Mouse (Mus musculus) spleen, postnatal 14 days (tissue): Measurements from ENCODE around the gene Fhit.

Experiments used
- DNase-seq, 2 experiments: peaks; one replicate each; pipeline ENCODE4 v3.0.0; 2021 to 2022; ENCODE audit warnings: low spot score in 2 of 2

Gene Fhit

DNA sequence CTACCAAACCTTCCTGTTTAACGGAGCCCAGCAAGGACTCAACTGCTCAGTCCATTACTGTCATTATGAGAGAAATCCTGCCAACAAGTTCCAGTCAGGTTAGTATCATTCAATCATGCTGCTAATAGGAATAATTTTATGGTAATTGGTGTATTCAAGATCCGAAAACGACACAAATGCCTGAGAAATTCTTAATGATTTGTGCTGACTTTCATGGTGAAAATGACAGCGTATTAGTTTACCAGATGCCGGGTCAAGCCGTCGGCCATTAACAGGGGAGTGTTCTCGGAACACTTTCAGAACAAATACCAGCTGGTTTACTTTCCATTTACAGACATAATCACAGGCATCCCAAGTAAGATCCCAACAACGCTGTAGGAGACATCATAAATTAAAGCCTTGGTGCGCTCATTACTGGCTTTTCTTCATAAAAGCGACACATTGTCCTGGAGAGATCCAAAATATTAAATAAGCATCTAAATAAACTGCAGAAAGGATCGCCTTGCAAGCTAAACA is 451.0 kb downstream of the Fhit start:
- no peak for DNase-seq

DNA sequence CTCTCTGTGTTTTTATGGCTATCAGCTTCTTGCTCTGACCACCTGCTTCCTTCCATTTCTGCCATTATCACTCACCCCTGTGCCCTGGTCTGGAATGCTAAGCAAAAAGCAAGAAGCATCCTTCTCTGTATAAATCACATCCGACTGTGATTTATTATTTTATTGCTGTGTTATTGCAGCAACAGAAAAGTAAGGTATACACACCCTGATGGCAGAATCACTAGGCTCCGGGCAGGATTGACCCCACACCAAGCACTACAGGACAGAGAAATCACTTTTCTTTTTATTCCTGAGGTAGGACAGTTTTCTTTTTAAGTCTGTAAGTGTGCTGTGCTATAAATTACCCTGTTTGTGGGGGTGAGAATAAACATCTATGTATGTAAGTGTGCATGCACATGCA is 460.1 kb downstream of the Fhit start:
- no peak for DNase-seq

DNA sequence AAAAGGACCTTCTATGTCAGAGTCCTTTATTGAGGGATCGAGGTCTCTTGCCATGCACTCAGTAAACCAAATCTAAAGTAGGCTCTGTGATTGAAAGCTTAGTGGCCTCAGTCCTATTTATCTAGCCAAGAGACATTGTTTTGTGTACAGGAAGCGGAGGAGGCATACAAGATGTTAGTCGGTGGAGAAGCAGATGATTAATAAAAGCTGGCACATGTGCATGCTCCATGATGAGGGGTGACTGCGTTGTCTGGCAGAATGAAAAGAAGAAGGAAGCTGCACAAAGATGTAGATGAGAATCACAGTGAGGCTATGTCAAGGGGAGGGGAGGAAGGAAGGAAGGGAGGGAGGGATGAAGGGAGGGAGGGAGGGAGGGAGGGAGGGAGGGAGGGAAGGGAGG is 481.8 kb downstream of the Fhit start:
- DNase-seq, result no peak

- no peak for DNase-seq
Measured at GRCm38 (mm10) chr14:10679638-10680037, 482.2 kb downstream of the Fhit start.

- DNase-seq, result no peak
Measured at GRCm38 (mm10) chr14:10677627-10678026, 484.2 kb downstream of the Fhit start.

GRCm38 (mm10) chr14:10660247-10660646 is 501.6 kb downstream of the Fhit start:
- DNase-seq, result no peak

GRCm38 (mm10) chr14:10659326-10659725 is 502.5 kb downstream of the Fhit start:
- no peak for DNase-seq

DNA sequence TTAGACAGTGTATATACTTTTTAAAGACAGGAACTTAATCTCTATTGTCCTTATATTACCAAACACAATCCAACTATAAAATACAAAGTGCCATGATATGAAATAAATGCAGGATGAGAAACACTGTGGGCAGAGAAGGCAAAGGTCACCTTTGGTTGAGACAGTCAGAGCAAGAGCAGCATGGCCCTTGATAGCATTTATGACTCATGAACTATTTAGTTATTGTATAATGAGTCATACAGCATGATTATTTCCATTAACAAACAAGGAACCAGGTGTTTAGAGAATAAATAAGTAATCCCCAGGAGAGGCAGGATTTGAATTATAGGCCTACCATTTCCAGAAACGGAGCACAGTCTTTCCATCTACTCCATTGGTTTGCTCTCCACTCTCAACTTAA is 503.6 kb downstream of the Fhit start:
- no peak for DNase-seq

DNA sequence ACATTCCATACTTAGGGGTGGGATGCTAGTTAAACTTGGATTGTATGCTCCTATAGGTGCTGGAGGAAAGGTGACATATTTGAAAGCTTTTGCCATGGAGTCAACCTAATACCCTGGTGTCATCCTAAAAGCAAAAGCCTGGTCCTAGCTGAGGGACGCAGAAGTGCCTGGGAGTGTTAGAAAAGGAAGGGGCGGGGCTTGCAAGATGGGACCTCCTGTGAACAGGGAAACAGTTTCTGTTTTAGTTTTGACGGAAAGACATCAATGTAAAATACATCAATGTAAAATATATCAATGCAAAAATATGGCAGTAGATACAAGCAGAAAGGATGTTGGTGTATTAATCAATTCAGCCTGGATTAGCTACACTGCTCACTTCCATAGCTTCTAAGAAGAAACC is 504.5 kb downstream of the Fhit start:
- DNase-seq, result no peak

DNA sequence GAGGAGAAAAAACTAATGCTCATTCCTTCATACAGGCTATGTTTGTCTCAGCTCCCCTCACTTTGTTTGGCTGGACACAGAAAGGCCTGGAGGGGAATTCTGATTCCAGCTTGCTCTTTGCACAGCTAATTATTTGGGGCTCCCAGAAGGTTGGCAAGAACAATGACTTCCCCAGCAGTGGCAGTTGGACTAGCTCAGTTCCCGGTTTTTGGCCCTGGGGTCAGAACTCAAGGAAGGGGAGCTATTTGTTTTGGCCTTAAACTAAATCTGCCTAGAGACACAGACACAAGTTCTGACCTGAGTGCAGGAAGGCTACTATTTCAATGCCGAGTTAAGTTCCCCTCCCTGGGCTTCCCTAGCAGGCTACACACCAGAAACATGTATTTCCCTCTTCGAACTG is 506.0 kb downstream of the Fhit start:
- no peak for DNase-seq

DNA sequence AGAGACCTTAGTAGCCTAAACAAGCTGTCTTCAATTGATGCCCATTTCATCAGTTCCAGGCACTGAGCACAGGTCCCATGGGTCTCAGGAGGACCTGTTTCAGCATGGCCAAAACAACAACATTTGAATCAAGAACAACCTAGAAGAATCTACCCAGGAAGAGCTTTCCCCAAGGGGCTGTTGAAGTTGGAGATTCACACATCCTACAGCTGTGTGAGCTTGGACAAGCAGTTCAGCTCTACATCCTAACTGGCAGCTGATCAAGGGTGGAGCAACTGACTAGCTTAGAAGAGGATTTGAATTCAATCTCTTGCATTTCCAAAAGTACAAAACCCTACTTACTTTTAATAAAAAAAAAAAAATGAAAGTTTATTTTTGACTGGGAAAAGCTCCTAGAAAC is 514.0 kb downstream of the Fhit start:
- DNase-seq, result no peak

GRCm38 (mm10) chr14:10631783-10632182 is 530.1 kb downstream of the Fhit start:
- no peak for DNase-seq

DNA sequence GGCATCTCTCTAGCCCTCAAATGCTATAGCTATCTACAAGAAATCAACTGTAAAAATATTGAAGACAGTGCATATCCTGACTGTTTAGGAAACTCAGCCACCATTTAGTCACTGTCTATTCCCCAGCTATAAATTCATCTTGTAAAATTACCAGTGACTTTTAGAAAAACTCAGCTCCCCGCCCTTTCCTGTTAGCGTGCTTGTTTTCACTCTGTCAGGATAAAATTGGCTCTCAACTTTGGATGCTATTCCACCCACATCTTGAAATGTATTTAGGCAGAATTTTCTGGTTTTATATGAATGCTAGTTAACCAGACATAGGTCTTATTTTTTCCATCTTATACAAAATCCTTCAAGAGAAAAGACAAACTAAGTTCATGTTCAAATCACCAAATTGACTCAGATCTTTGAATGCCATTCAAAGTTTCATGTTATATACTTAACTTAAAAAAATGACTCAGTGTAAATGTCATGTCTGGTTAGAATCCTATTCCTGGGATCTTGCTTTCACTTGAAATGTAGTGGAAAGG is 530.9 kb downstream of the Fhit start:
- no peak for DNase-seq

DNA sequence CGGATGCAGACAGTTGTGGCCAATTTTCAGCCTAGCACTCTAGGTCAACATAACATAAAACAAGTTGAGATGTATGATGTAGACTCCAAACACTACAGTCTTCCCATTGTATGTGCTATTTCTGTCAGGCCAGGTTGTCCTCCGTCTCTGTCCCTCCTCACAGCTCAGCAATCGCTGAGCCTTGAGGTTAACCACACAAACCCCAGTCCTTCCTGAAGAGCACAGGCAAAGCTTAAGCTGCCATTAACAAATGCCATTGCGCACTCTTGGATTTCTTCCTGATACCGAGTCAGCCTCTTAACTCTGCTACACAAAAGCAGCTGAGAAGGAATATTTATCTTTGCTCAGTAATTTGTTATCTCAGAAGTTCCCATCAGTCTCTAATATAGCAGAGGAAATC is 568.4 kb downstream of the Fhit start:
- no peak for DNase-seq

- no peak for DNase-seq
Measured at GRCm38 (mm10) chr14:10568937-10569552, 592.8 kb downstream of the Fhit start.

DNA sequence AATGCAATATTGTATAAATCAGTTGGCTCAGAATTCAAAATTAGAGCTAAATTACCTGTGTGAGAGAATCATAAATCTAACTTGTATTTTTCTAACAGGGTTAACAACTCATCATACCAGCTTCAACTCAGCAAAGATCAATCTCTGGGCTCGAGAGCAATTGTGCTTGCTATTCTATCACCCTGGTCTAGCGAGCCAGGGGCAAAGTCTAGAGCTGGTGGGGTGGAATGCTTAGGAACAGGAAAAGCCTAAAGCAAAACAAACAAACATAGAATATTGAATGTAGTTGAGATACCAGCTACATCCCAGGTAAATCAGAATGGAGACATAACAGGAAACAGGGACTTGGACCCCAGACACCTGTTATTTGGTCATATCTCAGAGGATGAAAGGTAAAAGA is 594.1 kb downstream of the Fhit start:
- DNase-seq, result no peak

- no peak for DNase-seq
Measured at GRCm38 (mm10) chr14:10554755-10555154, 607.1 kb downstream of the Fhit start.

DNA sequence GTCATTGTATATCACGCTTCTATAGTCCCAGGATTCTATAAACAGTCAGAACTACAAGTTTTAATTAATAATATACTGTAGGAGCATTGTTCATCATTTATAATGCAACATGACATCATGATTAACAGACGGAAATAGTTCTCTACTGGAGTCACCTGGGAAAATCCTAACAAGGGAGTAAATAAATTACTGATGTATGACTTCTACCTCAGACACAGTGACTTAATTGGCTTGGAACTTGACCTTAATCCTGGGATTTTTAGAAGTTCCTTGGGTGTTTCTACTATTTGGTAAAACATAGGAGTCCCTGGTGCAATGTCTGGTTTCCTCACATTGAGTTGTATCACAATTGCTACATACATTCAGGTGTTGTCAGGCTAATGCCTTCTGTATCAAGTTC is 613.2 kb downstream of the Fhit start:
- DNase-seq, result no peak

DNA sequence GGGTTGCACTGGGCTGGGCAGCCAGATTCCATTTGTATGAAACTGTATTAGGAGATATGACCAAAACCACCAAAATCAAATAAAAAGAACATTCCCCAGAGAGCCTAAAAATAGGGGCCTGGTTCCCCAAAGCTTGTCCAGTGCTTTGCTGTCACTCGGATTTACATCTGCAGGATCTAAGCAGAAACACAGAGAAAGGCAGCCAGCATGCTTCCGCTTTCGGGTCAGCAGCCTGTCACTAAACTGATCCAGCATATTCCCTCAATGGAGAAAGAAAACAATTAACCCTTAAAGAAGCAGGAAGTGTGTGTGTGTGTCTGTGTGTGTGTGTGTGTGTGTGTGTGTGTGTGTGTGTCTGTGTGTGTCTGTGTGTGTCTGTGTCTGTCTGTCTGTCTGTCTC is 615.9 kb downstream of the Fhit start:
- DNase-seq, result no peak

GRCm38 (mm10) chr14:10534862-10535261 is 627.0 kb downstream of the Fhit start:
- DNase-seq, result no peak

GRCm38 (mm10) chr14:10531748-10532500 is 629.9 kb downstream of the Fhit start:
- DNase-seq, result no peak

DNA sequence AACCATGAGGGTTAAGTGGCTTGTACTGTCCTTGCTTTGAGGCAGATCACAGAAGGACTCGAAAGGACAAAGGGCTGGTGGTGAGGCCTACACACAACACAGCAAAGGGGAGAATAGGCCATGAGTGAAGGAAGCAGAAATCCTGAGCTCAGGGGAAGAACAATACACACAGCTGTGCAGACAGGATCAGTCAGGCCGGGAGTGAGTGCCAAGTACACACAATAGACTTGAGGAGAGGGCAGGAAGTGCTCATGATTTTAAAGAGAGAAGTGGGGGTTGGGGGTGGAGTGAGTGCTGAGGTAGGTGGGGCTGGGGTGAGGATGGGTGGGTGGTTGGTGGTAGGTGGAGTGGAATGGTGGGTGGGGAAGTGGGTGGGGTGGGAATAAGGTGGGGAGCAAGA is 635.0 kb downstream of the Fhit start:
- DNase-seq, result no peak

DNA sequence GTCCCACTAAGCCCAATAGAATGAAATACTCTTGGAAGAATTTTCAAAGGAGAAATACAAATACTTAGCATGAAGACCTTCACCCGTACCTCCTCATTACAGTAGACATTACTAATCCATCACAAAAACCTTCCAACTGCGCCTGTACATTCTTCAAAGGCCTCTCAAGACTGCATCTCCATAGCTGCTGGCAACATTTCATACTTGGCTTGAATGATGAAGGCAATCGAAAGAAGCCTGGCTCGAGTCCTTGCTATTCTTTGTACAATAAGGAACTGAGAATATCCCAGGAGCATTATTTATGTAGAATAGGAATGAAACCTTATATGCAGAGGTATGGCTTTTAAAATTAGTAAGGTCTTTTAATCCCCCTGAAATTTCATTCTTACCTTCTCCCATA is 636.0 kb downstream of the Fhit start:
- DNase-seq, result no peak
